Mouse (Mus musculus) splenic B cell, adult 2 months (primary cell): Measurements from ENCODE around the gene Tmcc2.

Source experiments
- DNase-seq: peaks from one replicate; pipeline ENCODE4 v3.0.0-alpha.2; 2011; ENCODE audit warnings: low read depth, low spot score
- H3K27me3 ChIP-seq: 2 replicates; pipeline ENCODE4 v1.6.1; 2012; ENCODE audit warnings: mild to moderate bottlenecking, low read length, moderate library complexity, mixed read lengths; ENCODE audit not compliant: control insufficient read depth, poor library complexity, insufficient read depth, severe bottlenecking
- H3K36me3 ChIP-seq: 2 replicates; pipeline ENCODE4 v1.6.1; 2012; ENCODE audit warnings: mild to moderate bottlenecking, low read length, moderate library complexity, mixed read lengths; ENCODE audit not compliant: control insufficient read depth, poor library complexity, insufficient read depth, severe bottlenecking

The Tmcc2 gene

DNA sequence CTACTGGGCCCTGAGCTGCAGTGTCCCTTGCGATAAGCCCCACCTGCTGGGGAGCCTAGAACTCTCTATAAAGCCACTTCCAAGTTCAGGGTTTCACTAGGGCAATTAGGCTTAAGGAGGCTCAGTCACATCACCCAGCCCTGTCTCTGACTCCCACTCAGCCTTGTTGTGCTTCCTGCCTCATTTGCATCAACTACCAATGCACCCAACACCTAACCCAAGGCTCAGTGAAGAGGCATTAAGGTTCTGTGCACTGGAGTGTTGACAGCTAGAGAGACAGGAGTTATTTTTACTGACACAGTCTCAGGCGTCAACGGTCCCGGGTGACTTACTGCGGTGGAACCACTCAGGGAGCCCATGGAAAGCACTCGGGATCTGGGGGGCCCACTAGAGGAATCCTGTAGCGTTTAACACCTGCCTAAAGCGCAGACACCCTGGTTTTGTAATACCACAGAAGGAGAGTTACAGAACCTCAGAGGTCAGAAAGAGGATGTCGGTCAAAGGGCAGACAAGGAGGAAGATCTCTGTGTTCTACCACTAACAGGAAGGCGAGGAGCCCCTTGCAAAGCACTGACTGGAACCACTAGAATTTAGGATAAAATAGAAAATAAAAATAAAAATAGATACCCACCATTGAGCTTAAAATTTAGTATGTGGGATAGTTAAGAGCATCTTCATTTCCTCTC, 79.8 kb downstream of the Tmcc2 start:
- no peaks in the 10 kb centered on the region for H3K27me3 ChIP-seq
- no peaks in the 10 kb centered on the region for H3K36me3 ChIP-seq
- peak; percentile 84 for DNase-seq

DNA sequence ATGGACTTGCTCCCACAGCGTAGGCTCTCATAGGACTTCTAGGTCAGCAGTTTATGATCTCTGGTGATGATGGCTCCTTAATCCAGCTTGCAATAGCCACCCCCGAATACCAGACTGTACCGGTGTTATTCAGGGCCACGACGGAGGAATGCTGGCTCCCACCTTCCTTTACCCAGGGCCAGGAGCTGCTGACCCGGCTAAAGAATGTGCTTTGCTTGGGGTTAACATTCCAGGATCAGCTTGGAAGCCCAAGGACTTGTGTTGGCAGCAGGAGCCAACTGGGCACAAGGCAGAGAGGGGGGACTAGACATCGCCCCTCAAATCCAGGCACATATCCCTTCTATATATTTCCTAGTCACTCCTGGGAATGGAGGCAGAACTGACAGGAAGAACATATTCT, 80.3 kb downstream of the Tmcc2 start:
- Histone ChIP-seq H3K27me3 (no peaks in the 10 kb centered on the region), H3K36me3 (no peaks in the 10 kb centered on the region)
- DNase-seq: no peak

DNA sequence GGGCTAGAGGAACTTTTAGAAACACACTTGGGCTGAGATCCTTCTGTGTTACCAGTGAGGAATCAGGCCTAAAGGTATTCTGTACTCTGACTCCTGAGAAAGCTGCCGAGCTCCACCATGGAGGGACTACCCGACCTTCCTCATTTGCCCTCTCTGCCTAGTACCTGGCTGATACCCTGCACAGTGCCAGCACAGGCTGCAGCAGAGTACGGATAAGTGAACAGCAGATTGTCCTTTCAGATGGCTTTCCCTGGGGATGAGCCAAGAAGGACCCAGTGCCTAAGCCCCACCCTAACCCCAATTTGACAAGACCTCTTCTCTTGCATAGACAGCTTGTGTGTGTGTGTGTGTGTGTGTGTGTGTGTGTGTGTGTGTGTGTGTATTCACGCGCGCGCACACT, 82.4 kb downstream of the Tmcc2 start:
- DNase-seq: no peak
- H3K27me3 ChIP-seq: no peaks in the 10 kb centered on the region

DNA sequence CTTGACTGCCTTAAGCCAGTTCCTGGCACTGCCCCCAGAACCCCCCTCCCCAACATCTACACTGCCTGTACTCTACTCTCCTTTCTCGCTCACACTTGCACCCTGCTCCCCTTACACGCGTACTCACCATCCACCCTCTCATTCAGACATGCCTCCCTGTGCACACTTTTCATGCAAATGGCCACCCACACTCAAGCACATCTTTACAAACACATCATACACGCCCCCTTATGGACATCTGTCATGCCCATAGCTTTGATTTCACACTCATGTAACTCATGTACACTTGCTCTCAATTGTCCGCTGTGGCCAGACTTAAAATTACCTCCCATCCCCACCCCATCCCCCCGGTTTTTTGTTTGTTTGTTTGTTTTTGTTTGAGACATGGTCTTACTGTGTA, 83.1 kb downstream of the Tmcc2 start:
- no peaks in the 10 kb centered on the region for H3K36me3 ChIP-seq
- no peak for DNase-seq
- H3K27me3 ChIP-seq: no peaks in the 10 kb centered on the region

More for the DNA sequence above, 82.4 kb downstream of the Tmcc2 start:
- H3K36me3 ChIP-seq: no peaks in the 10 kb centered on the region

DNA sequence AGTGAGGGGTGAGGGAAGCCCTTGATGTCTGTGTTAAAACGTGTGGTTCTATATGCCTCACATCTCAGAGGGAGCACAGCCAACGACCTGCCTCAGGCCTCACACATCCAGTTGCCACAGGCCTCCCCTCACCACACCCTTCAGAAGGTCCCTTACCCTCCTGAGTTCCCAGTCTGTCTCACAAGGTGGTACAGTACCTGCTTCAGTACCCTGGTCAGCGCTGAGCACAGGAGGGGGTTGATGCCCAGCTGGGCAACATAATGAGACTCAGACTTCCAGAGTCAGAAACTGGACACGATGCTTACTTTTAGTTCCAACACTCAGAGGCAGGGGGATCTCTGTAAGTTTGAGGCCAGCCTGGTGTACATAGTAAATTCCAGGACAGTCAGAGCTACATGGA, 84.3 kb downstream of the Tmcc2 start:
- Histone ChIP-seq H3K27me3 (no peaks in the 10 kb centered on the region), H3K36me3 (no peaks in the 10 kb centered on the region)
- DNase-seq: no peak
